8 mouse cellular contexts compared by ENCODE assay signal in genomic region chr8:110722414-110723011, GRCm38 (mm10). TPM values are rescaled to one million over a fixed set of nuclear protein-coding genes. Genes with fewer than 3 reads are reported as not detected.
DNase-seq lines count a peak whose midpoint lies in the region; ATAC-seq and TF ChIP-seq lines count a peak whose summit lies in the region.

No protein-coding gene starts in this region.

- peak overlapping the region; percentile 39 for H3K27ac ChIP-seq in heart, embryonic 13.5 days (replicated peaks)
- no peak overlapping the region for H3K27ac ChIP-seq in bone marrow macrophage, adult 2 months (ENCODE audit: insufficient read depth, low read depth, low read length)
- peak overlapping the region; percentile 95 for H3K27ac ChIP-seq in hindbrain, embryonic 10.5 days
- peak overlapping the region; percentile 94 for H3K27ac ChIP-seq in midbrain, embryonic 10.5 days (replicated peaks)

- no peak for TF ChIP-seq POLR2A in bone marrow macrophage, adult 2 months (IDR thresholded peaks at IDR 0.05; ENCODE audit: borderline replicate concordance, low read depth, low read length)

- H3K4me3 ChIP-seq in heart, embryonic 13.5 days, result peak overlapping the region; percentile 86
- H3K4me3 ChIP-seq in bone marrow macrophage, adult 2 months (ENCODE audit: insufficient read depth, low read length), result peak overlapping the region; percentile 63; the same call in 1 of the 2 replicates
- H3K4me3 ChIP-seq in hindbrain, embryonic 10.5 days, result peak overlapping the region; percentile 78
- peak overlapping the region; percentile 88 for H3K4me3 ChIP-seq in midbrain, embryonic 10.5 days

- H3K4me2 ChIP-seq in heart, embryonic 13.5 days, result peak overlapping the region; percentile 91

- H3K9me3 ChIP-seq in heart, embryonic 13.5 days, result no peaks in the 10 kb centered on the region
- H3K9me3 ChIP-seq in hindbrain, embryonic 10.5 days, result no peaks in the 10 kb centered on the region
- no peaks in the 10 kb centered on the region for H3K9me3 ChIP-seq in midbrain, embryonic 10.5 days (replicated peaks)

- peak overlapping the region; percentile 97 for H3K9ac ChIP-seq in heart, embryonic 13.5 days

- H3K27me3 ChIP-seq in heart, embryonic 13.5 days (replicated peaks), result no peaks in the 10 kb centered on the region
- peaks cover 12% of the 10 kb centered on the region; the same call in 1 of the 2 replicates for H3K27me3 ChIP-seq in hindbrain, embryonic 10.5 days (ENCODE audit: insufficient read depth, poor library complexity, severe bottlenecking)
- peaks cover 15% of the 10 kb centered on the region for H3K27me3 ChIP-seq in midbrain, embryonic 10.5 days (ENCODE audit: low read depth, poor library complexity, severe bottlenecking)

- no peak for TF ChIP-seq CTCF in bone marrow macrophage, adult 2 months (IDR thresholded peaks at IDR 0.05; ENCODE audit: low read depth, low read length)

- peaks cover 79% of the 10 kb centered on the region for H3K4me1 ChIP-seq in heart, embryonic 13.5 days
- H3K4me1 ChIP-seq in bone marrow macrophage, adult 2 months (ENCODE audit: control insufficient read depth, insufficient read depth, low read length), result no peaks in the 10 kb centered on the region
- H3K4me1 ChIP-seq in hindbrain, embryonic 10.5 days (replicated peaks), result peaks cover 89% of the 10 kb centered on the region
- H3K4me1 ChIP-seq in midbrain, embryonic 10.5 days, result peaks cover 86% of the 10 kb centered on the region

- ATAC-seq in heart, embryonic 13.5 days (ENCODE audit: extremely low read depth, insufficient number of reproducible peaks, low FRiP score, low TSS enrichment), result no peak
- no peak for ATAC-seq in monocyte, adult 5-6 weeks (replicated peaks; ENCODE audit: insufficient number of reproducible peaks, low FRiP score, low TSS enrichment, poor library complexity, severe bottlenecking)

- WGBS in heart, embryonic 13.5 days, result 52% methylated on average over 11 of the region's 11 CpGs
- 64% methylated on average over 11 of the region's 11 CpGs for WGBS in hindbrain, embryonic 10.5 days
- WGBS in midbrain, embryonic 10.5 days, result 67% methylated on average over 11 of the region's 11 CpGs

- peaks cover 34% of the 10 kb centered on the region for H3K36me3 ChIP-seq in heart, embryonic 13.5 days
- H3K36me3 ChIP-seq in hindbrain, embryonic 10.5 days, result peaks cover 38% of the 10 kb centered on the region
- H3K36me3 ChIP-seq in midbrain, embryonic 10.5 days, result peaks cover 37% of the 10 kb centered on the region

- DNase-seq in heart, adult 18-20 months, result no peak
- no peak for DNase-seq in hindbrain, embryonic 10.5 days (ENCODE audit: low spot score)
- DNase-seq in midbrain, embryonic 10.5 days (ENCODE audit: low spot score), result no peak
- no peak for DNase-seq in layer of hippocampus, adult 18-20 months (ENCODE audit: low spot score in 2 of 2)
- DNase-seq in kidney, adult 11 months, result no peak

RNA-seq across cellular contexts. Expression of gene Mtss1l, which starts 1.2 kb away (rescaled TPM):
- 6.0 and 6.4 TPM in 2 replicates for polyA plus RNA-seq in heart, embryonic 13.5 days (2015; fragmentation: Nextera tagmentation; extraction: Ambion mirVana)
- total RNA-seq in heart, adult 18-20 months (2021), result 10 to 100 TPM; 32.0 to 37.8 TPM
- polyA plus RNA-seq in bone marrow macrophage, adult 2 months (2012; ENCODE audit: insufficient read depth, insufficient read length, missing spikeins), result 0.44 and 0.50 TPM in 2 replicates
- polyA plus RNA-seq in hindbrain, embryonic 10.5 days (2016; fragmentation: Nextera tagmentation; extraction: Ambion mirVana), result 6.4 and 6.9 TPM in 2 replicates
- polyA plus RNA-seq in midbrain, embryonic 10.5 days (2016; fragmentation: Nextera tagmentation; extraction: Ambion mirVana), result 4.9 and 5.0 TPM in 2 replicates
- total RNA-seq in monocyte, adult 5-6 weeks (2017), result 0.32 to 1.2 TPM (median 1.1 TPM) in 3 replicates
- total RNA-seq in layer of hippocampus, adult 18-20 months (2021), result 100 to 1,000 TPM; 213 to 214 TPM
